Mouse (Mus musculus): ENCODE results near the gene Rangap1. TPM values are rescaled to one million over a fixed set of nuclear protein-coding genes. Genes with fewer than 3 reads are reported as not detected.

The Rangap1 gene
- total and polyA plus RNA-seq, 3 experiments, result 71.6 to 183 (median 115) TPM

DNA sequence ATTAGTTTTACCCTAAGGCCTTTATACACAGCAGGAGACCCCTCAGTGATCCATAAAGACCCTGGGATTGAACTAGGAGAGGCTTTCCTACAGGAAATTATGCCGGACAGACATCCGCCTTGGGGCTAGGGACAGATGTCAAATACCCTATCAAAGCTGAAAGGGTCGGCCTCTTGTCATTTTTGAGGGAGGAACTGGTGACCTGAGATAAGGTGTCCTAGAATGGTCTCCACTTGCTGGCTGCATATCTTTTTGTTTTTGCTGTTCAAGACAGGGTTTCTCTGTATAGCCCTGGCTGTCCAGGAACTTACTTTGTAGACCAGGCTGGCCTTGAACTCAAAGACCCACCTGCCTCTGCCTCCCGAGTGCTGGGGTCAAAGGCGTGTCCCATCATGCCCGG lies 19.2 kb upstream of the Rangap1 start:
- DNase-seq (ENCODE audit: low spot score) (no peak), ATAC-seq (ENCODE audit: extremely low read depth, insufficient number of reproducible peaks, low FRiP score, poor library complexity, severe bottlenecking) (no peak)
- H3K9me3 ChIP-seq (replicated peaks), result no peaks in the 10 kb centered on the region
- no peak for TF ChIP-seq GATA2 (IDR thresholded peaks at IDR 0.05; ENCODE audit: borderline replicate concordance, low read depth, low read length)
- TF ChIP-seq POLR2AphosphoS5 (IDR thresholded peaks at IDR 0.05; ENCODE audit: insufficient replicate concordance, low read depth, low read length), result no peak
- no peak for TF ChIP-seq CTCF (IDR thresholded peaks at IDR 0.05; ENCODE audit: low read depth, low read length)
- no peak for TF ChIP-seq TAL1 (conservative IDR thresholded peaks at IDR 0.05; ENCODE audit: low read depth, low read length)
- TF ChIP-seq GATA1 (IDR thresholded peaks at IDR 0.05; ENCODE audit: borderline replicate concordance, low read length), result no peak
- H3K4me3 ChIP-seq (ENCODE audit: low read depth, low read length), result no peak overlapping the region
- H3K36me3 ChIP-seq (replicated peaks), result peaks cover 74% of the 10 kb centered on the region
- no peaks in the 10 kb centered on the region for H3K27me3 ChIP-seq (ENCODE audit: insufficient read depth, low read length)
- peaks cover 17% of the 10 kb centered on the region for H3K4me1 ChIP-seq (ENCODE audit: insufficient read depth, low read depth, low read length)

DNA sequence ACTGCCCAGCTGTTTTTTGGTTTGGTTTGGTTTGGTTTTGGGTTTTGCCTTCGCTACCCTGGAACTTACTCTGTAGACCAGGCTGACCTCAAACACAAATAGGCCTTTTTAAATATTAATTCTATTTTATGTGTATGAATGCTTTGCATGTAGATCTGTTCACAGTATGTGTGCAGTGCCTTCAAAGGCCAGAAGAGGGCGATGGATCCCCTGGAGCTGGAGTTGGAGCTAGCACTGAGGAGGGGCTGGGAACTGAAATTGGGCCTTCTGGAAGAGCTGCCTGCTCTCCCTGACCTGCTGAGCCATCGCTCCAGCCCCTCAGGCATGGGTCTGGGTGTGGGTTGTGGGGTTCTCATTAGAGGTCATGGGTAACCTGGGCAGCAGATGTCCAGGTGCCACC lies 16.6 kb upstream of the Rangap1 start:
- Histone ChIP-seq H3K4me1 (ENCODE audit: insufficient read depth, low read depth, low read length) (peaks cover 9% of the 10 kb centered on the region), H3K27me3 (ENCODE audit: insufficient read depth, low read length) (no peaks in the 10 kb centered on the region), H3K36me3 (replicated peaks) (peaks cover 65% of the 10 kb centered on the region), H3K4me3 (ENCODE audit: low read depth, low read length) (no peak overlapping the region), H3K9me3 (replicated peaks) (no peaks in the 10 kb centered on the region)
- ATAC-seq (ENCODE audit: extremely low read depth, insufficient number of reproducible peaks, low FRiP score, poor library complexity, severe bottlenecking) (no peak), DNase-seq (ENCODE audit: low spot score) (no peak)
- TF ChIP-seq GATA2 (IDR thresholded peaks at IDR 0.05; ENCODE audit: borderline replicate concordance, low read depth, low read length) (no peak), CTCF (IDR thresholded peaks at IDR 0.05; ENCODE audit: low read depth, low read length) (no peak), GATA1 (IDR thresholded peaks at IDR 0.05; ENCODE audit: borderline replicate concordance, low read length) (no peak), TAL1 (conservative IDR thresholded peaks at IDR 0.05; ENCODE audit: low read depth, low read length) (no peak), POLR2AphosphoS5 (IDR thresholded peaks at IDR 0.05; ENCODE audit: insufficient replicate concordance, low read depth, low read length) (no peak)

GRCm38 (mm10) chr15:81761381-81761780 lies 16.1 kb upstream of the Rangap1 start:
- ATAC-seq (ENCODE audit: extremely low read depth, insufficient number of reproducible peaks, low FRiP score, poor library complexity, severe bottlenecking), result no peak
- peaks cover 60% of the 10 kb centered on the region for H3K36me3 ChIP-seq (replicated peaks)
- no peak for DNase-seq (ENCODE audit: low spot score)
- peaks cover 8% of the 10 kb centered on the region for H3K4me1 ChIP-seq (ENCODE audit: insufficient read depth, low read depth, low read length)
- H3K4me3 ChIP-seq (ENCODE audit: low read depth, low read length), result no peak overlapping the region
- no peak for TF ChIP-seq TAL1 (conservative IDR thresholded peaks at IDR 0.05; ENCODE audit: low read depth, low read length)
- no peaks in the 10 kb centered on the region for H3K9me3 ChIP-seq (replicated peaks)
- no peaks in the 10 kb centered on the region for H3K27me3 ChIP-seq (ENCODE audit: insufficient read depth, low read length)

GRCm38 (mm10) chr15:81760361-81761079 lies 15.2 kb upstream of the Rangap1 start:
- TF ChIP-seq GATA2 (IDR thresholded peaks at IDR 0.05; ENCODE audit: borderline replicate concordance, low read depth, low read length) (no peak), CTCF (IDR thresholded peaks at IDR 0.05; ENCODE audit: low read depth, low read length) (no peak), GATA1 (IDR thresholded peaks at IDR 0.05; ENCODE audit: borderline replicate concordance, low read length) (no peak), POLR2AphosphoS5 (IDR thresholded peaks at IDR 0.05; ENCODE audit: insufficient replicate concordance, low read depth, low read length) (no peak), TAL1 (conservative IDR thresholded peaks at IDR 0.05; ENCODE audit: low read depth, low read length) (no peak)
- Histone ChIP-seq H3K9me3 (replicated peaks) (peaks cover 4% of the 10 kb centered on the region), H3K4me1 (ENCODE audit: insufficient read depth, low read depth, low read length) (peaks cover 6% of the 10 kb centered on the region), H3K4me3 (ENCODE audit: low read depth, low read length) (no peak overlapping the region), H3K36me3 (replicated peaks) (peaks cover 57% of the 10 kb centered on the region), H3K27me3 (ENCODE audit: insufficient read depth, low read length) (no peaks in the 10 kb centered on the region)
- ATAC-seq (ENCODE audit: extremely low read depth, insufficient number of reproducible peaks, low FRiP score, poor library complexity, severe bottlenecking) (no peak), DNase-seq (ENCODE audit: low spot score) (no peak)

DNA sequence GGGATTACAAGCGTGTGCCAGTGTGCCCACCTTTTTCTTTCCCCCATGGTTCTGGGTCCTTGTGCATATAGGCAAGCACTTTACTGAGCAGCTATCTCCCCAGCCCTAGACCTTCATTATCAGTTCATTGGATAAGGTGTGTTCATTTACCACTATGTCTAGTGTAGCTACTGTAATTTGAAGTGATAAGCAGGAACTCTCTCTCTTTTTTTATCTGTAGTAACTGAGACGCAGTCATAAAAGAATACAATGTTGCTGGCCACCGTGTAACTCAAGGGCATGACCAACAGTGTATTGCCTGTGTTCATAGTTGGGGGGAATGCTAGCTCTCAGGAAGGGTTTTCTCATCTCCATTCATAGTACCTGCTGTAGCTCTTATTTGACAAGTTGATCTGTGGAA lies 14.2 kb upstream of the Rangap1 start:
- no peak for TF ChIP-seq POLR2AphosphoS5 (IDR thresholded peaks at IDR 0.05; ENCODE audit: insufficient replicate concordance, low read depth, low read length)
- no peak for TF ChIP-seq GATA1 (IDR thresholded peaks at IDR 0.05; ENCODE audit: borderline replicate concordance, low read length)
- no peak for TF ChIP-seq GATA2 (IDR thresholded peaks at IDR 0.05; ENCODE audit: borderline replicate concordance, low read depth, low read length)
- no peak for TF ChIP-seq CTCF (IDR thresholded peaks at IDR 0.05; ENCODE audit: low read depth, low read length)
- no peak for TF ChIP-seq TAL1 (conservative IDR thresholded peaks at IDR 0.05; ENCODE audit: low read depth, low read length)
- Histone ChIP-seq H3K4me3 (ENCODE audit: low read depth, low read length) (no peak overlapping the region), H3K27me3 (ENCODE audit: insufficient read depth, low read length) (no peaks in the 10 kb centered on the region), H3K36me3 (replicated peaks) (peaks cover 63% of the 10 kb centered on the region), H3K4me1 (ENCODE audit: insufficient read depth, low read depth, low read length) (peaks cover 8% of the 10 kb centered on the region), H3K9me3 (replicated peaks) (peaks cover 4% of the 10 kb centered on the region)
- DNase-seq (ENCODE audit: low spot score), result no peak
- no peak for ATAC-seq (ENCODE audit: extremely low read depth, insufficient number of reproducible peaks, low FRiP score, poor library complexity, severe bottlenecking)

GRCm38 (mm10) chr15:81758701-81759100 lies 13.4 kb upstream of the Rangap1 start:
- ATAC-seq (ENCODE audit: extremely low read depth, insufficient number of reproducible peaks, low FRiP score, poor library complexity, severe bottlenecking) (no peak), DNase-seq (ENCODE audit: low spot score) (no peak)
- Histone ChIP-seq H3K4me3 (ENCODE audit: low read depth, low read length) (no peak overlapping the region), H3K9me3 (replicated peaks) (peaks cover 4% of the 10 kb centered on the region), H3K4me1 (ENCODE audit: insufficient read depth, low read depth, low read length) (0 out of 2 replicates have a peak, but pooled peaks cover 3% of the 10 kb centered on the region), H3K27me3 (ENCODE audit: insufficient read depth, low read length) (no peaks in the 10 kb centered on the region), H3K36me3 (replicated peaks) (peaks cover 69% of the 10 kb centered on the region)
- TF ChIP-seq CTCF (IDR thresholded peaks at IDR 0.05; ENCODE audit: low read depth, low read length), result no peak
- TF ChIP-seq POLR2AphosphoS5 (IDR thresholded peaks at IDR 0.05; ENCODE audit: insufficient replicate concordance, low read depth, low read length), result no peak
- TF ChIP-seq TAL1 (conservative IDR thresholded peaks at IDR 0.05; ENCODE audit: low read depth, low read length), result no peak
- TF ChIP-seq GATA1 (IDR thresholded peaks at IDR 0.05; ENCODE audit: borderline replicate concordance, low read length), result no peak
- no peak for TF ChIP-seq GATA2 (IDR thresholded peaks at IDR 0.05; ENCODE audit: borderline replicate concordance, low read depth, low read length)
